Mouse (Mus musculus): ENCODE data around the gene Vmo1. TPM values are rescaled to one million over a fixed set of nuclear protein-coding genes. Genes with fewer than 3 reads are reported as not detected.

Gene Vmo1
- polyA plus RNA-seq, 1 experiment = not detected

DNA sequence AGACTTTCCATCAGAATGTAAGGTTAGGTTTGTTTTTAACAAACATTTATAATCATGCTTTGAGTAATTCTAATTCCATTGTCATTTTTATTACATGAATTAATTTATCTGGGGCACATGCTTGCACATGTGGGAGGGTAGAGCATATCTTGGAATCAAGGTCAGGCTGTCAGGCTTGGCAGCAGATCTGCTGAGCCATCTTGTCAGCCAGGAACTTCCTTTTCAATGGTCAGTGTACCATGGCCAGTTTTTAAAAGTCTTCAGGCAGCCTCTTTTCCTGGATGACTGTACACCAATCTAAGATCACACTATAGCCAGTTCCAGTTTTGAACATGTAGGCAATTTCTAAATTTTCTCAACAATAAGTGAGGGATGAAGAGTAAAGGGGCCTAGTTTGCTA is 41.7 kb downstream of the Vmo1 start:
- no peak for DNase-seq (ENCODE audit: low read depth)

GRCm38 (mm10) chr11:70469764-70470163 is 44.7 kb downstream of the Vmo1 start:
- no peak for DNase-seq (ENCODE audit: low read depth)

GRCm38 (mm10) chr11:70467902-70468619 is 46.4 kb downstream of the Vmo1 start:
- no peak for DNase-seq (ENCODE audit: low read depth)

DNA sequence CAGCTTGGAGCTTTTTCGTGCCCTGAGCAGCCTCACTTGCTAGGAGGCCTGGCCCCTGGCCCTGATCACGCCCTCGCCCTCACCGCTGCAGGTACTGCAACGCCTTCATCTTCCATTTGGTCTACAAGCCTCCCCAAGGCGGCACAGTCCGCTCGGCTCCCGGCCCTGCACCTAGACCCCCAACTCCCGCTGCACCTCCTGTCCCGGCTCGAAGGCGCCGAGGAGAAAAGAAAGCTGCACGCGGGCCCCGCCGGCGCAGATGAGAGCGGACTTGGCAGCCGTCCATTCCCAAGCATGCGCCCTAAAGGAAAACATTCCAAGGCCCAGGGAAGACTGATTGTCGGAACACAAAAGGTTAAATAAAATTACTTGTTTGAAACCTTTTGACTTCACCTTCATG is 48.6 kb downstream of the Vmo1 start:
- DNase-seq (ENCODE audit: low read depth) = no peak

GRCm38 (mm10) chr11:70465211-70465610 is 49.2 kb downstream of the Vmo1 start:
- DNase-seq (ENCODE audit: low read depth) = no peak

DNA sequence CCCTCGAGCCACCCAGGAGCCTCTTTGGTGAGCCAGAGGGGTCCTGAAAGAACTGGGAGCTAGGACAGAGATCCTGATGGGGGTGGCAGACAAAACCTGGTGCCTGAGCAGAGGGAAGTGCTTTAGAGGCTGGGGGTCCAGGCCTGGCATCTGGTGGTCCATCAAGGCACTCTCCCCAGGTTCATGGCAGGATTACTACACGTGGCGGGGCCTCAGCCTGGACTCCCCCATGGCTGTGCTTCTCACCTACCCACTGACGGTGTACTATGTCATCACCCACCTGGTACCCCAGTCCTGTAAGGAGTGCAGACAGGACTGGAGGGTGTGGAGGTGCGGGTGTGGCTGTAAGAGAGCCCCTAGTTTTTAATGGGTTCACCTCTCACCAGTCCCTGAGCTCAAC is 50.4 kb downstream of the Vmo1 start:
- DNase-seq (ENCODE audit: low read depth) = no peak

Other genes starting within 250 kb of the Vmo1 start
- gene Alox12e, start 192.0 kb downstream of the Vmo1 start, polyA plus RNA-seq (2012; rRNA removed) = 2.2 and 3.1 TPM in 2 replicates
- 5.8 and 6.8 TPM in 2 replicates for gene Alox15, start 162.6 kb downstream of the Vmo1 start, polyA plus RNA-seq (2012; rRNA removed)
- gene Pelp1, start 104.6 kb downstream of the Vmo1 start, polyA plus RNA-seq (2012; rRNA removed) = 15.2 and 16.4 TPM in 2 replicates
- gene Arrb2, start 82.0 kb downstream of the Vmo1 start, polyA plus RNA-seq (2012; rRNA removed) = 58.5 and 60.4 TPM in 2 replicates
- 19.4 and 21.9 TPM in 2 replicates for gene Med11, start 62.7 kb downstream of the Vmo1 start, polyA plus RNA-seq (2012; rRNA removed)
- gene Zmynd15, start 55.2 kb downstream of the Vmo1 start, polyA plus RNA-seq (2012; rRNA removed) = 3.3 and 4.8 TPM in 2 replicates
- gene Cxcl16, start 54.6 kb downstream of the Vmo1 start, polyA plus RNA-seq (2012; rRNA removed) = 15.4 and 16.9 TPM in 2 replicates
- 0.84 and 1.7 TPM in 2 replicates for gene Tm4sf5, start 9.4 kb downstream of the Vmo1 start, polyA plus RNA-seq (2012; rRNA removed)
- gene Gltpd2, start 4.6 kb upstream of the Vmo1 start, polyA plus RNA-seq (2012; rRNA removed) = 0.36 TPM in 1 of 2 replicates, not detected in the other
- gene Psmb6, start 10.8 kb upstream of the Vmo1 start, polyA plus RNA-seq (2012; rRNA removed) = 382 and 410 TPM in 2 replicates
- gene Gm40193, start 18.3 kb upstream of the Vmo1 start, polyA plus RNA-seq (2012; rRNA removed) = not detected in 2 replicates
- gene Pld2, start 25.4 kb upstream of the Vmo1 start, polyA plus RNA-seq (2012; rRNA removed) = 27.0 and 28.1 TPM in 2 replicates
- 78.8 and 86.9 TPM in 2 replicates for gene Mink1, start 48.3 kb upstream of the Vmo1 start, polyA plus RNA-seq (2012; rRNA removed)
- gene 4930544D05Rik, start 101.2 kb upstream of the Vmo1 start, polyA plus RNA-seq (2012; rRNA removed) = 5.1 and 7.1 TPM in 2 replicates
- 0.28 and 0.57 TPM in 2 replicates for gene Chrne, start 104.6 kb upstream of the Vmo1 start, polyA plus RNA-seq (2012; rRNA removed)
- gene Gp1ba, start 124.5 kb upstream of the Vmo1 start, polyA plus RNA-seq (2012; rRNA removed) = 0.08 and 0.29 TPM in 2 replicates
- gene Rnf167, start 132.6 kb upstream of the Vmo1 start, polyA plus RNA-seq (2012; rRNA removed) = 93.2 and 93.4 TPM in 2 replicates
- gene Slc25a11, start 132.9 kb upstream of the Vmo1 start, polyA plus RNA-seq (2012; rRNA removed) = 164 and 171 TPM in 2 replicates
- gene Pfn1, start 140.0 kb upstream of the Vmo1 start, polyA plus RNA-seq (2012; rRNA removed) = 614 and 704 TPM in 2 replicates
- gene Eno3, start 142.6 kb upstream of the Vmo1 start, polyA plus RNA-seq (2012; rRNA removed) = 21.6 and 21.9 TPM in 2 replicates
- 45.7 and 61.0 TPM in 2 replicates for gene Spag7, start 154.8 kb upstream of the Vmo1 start, polyA plus RNA-seq (2012; rRNA removed)
- 17.7 and 29.9 TPM in 2 replicates for gene Camta2, start 173.5 kb upstream of the Vmo1 start, polyA plus RNA-seq (2012; rRNA removed)
- gene Inca1, start 185.5 kb upstream of the Vmo1 start, polyA plus RNA-seq (2012; rRNA removed) = 11.9 and 12.4 TPM in 2 replicates
- gene Kif1c, start 185.9 kb upstream of the Vmo1 start, polyA plus RNA-seq (2012; rRNA removed) = 98.2 and 102 TPM in 2 replicates
- 2.9 and 3.7 TPM in 2 replicates for gene Zfp3, start 249.6 kb upstream of the Vmo1 start, polyA plus RNA-seq (2012; rRNA removed)